Mouse (Mus musculus) kidney, adult 18-20 months (tissue): ENCODE data around the gene Ect2.

ENCODE experiments used
- DNase-seq: peaks from one replicate; pipeline ENCODE4 v3.0.0; 2021

Ect2 gene

GRCm38 (mm10) chr3:27063399-27064260 lies 90.0 kb downstream of the Ect2 start:
- DNase-seq, result no peak

GRCm38 (mm10) chr3:27060441-27060840 lies 93.2 kb downstream of the Ect2 start:
- DNase-seq, result no peak

GRCm38 (mm10) chr3:27059529-27060322 lies 94.0 kb downstream of the Ect2 start:
- no peak for DNase-seq

- DNase-seq, result no peak
Measured at GRCm38 (mm10) chr3:27055471-27055870, 98.2 kb downstream of the Ect2 start.

GRCm38 (mm10) chr3:27054766-27055165 lies 98.9 kb downstream of the Ect2 start:
- DNase-seq, result no peak
